Mouse (Mus musculus): ENCODE measurements around the gene Osbpl9.

The Osbpl9 gene

DNA sequence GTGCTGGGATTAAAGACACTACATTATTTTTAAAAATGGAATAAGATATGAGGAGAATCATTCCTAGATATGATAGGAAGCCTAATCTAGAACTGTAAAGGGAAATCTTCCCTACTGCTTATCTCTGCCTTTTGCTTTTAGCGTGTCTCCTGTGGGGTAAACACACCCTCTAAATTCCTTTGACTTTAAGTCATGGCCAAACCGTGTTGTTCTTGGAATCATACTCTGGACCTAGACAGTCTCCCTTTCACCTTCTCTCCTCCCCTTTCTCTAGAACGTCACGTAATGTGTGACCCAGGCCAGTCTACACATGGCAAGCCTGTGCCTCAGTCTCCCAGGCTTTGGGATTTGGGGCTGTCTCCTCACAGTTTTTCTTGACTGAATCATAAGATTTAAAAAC is 153.8 kb downstream of the Osbpl9 start:
- no peak for DNase-seq (ENCODE audit: extremely low read depth, low read depth)

DNA sequence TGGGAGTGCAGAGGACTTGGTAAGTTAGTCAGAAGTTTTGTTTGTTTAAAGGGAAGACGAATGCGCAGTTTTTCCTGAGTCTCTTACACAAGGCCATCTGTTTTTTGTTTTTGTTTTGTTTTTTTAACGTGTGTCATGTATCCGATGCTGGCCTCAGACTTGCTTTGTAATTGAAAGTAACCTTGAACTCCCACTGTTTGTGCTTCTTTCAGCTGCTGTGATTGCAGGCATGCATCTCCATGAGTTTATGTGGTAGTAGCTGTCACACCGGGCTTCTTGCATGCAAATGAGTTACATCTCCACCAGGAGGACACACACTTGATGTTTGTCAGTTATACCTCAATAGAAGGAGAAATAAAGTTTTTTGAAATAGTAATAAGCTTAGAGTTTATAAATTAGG is 158.3 kb downstream of the Osbpl9 start:
- no peak for DNase-seq (ENCODE audit: extremely low read depth, low read depth)

GRCm38 (mm10) chr4:109043294-109043693 is 158.8 kb downstream of the Osbpl9 start:
- no peak for DNase-seq (ENCODE audit: extremely low read depth, low read depth)

DNA sequence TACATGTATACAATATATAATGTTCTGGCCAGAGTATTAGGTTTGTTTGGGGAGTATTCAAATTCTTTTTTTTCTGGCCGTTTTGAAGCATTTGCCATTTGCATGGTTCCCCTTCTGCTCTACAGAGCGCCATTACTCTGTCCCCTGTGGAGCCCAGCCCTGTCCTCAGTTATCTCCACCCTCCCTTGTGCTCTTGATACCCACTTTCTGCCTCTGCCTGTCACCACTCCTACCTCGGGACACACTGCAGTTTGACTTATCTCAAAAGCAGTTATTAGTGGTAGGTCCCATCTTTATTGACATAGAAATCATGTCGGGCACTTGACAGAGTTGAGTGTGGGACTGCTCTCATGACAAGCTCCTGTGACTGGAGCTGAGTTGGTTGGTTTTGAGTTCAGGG is 159.3 kb downstream of the Osbpl9 start:
- no peak for DNase-seq (ENCODE audit: extremely low read depth, low read depth)

DNA sequence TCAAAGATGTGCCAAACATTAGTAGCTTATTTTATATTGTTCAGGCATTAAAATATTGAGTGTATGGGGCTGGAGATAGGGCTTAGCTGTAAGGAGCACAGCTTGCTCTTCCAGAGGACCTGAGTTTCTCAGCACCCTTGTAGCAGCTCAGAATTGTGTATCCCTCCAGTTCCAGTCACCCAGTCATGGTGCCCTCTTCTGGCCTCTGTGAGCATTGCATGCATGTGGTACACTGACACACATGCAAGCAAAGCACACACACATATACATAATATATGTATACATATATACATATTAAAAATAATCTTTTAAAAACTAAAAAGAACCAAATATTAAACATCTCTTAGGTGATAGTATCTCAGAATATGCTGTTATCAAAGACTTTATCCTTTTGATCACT is 165.7 kb downstream of the Osbpl9 start:
- DNase-seq (ENCODE audit: extremely low read depth, low read depth): peak; percentile 46

DNA sequence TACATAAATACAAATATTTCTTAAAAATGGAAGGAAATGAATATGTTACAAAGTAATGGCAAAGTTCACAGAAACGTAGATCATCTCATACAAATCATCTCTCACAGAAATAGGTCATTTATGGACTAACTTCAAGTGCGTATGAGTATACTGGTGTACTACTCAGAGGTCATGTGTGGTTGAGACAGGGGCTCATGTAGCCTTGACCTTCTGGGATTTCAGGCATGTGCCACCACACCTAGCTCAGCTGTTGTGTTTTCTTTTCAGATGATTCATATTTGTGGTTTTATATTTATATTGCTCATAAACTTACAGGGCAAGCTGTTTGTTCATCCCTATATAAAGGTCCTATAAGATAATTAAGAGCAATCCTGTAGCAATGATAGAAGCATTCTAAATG is 171.8 kb downstream of the Osbpl9 start:
- DNase-seq (ENCODE audit: extremely low read depth, low read depth): no peak

GRCm38 (mm10) chr4:109029857-109030256 is 172.2 kb downstream of the Osbpl9 start:
- DNase-seq (ENCODE audit: extremely low read depth, low read depth): no peak

DNA sequence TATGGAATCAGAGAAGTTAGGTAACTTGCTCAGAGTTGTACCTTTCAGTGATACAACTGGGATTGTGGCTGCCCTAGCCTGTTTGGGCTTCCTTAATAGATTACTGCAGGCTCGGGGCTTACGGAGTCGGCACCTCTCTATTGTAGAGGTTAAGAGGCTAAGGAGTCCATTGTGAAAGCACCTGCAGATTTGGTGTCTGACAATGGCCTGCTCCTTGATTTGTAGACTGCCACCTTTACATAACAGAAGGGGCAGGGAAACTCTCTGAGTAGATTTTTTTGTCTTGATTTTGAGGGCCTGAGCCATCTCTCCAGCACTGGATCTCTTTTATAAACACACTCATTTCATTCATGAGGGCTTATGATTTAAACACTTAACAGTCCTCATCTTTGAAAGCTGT is 175.5 kb downstream of the Osbpl9 start:
- DNase-seq (ENCODE audit: extremely low read depth, low read depth): no peak

GRCm38 (mm10) chr4:109025061-109025460 is 177.0 kb downstream of the Osbpl9 start:
- no peak for DNase-seq (ENCODE audit: extremely low read depth, low read depth)

DNA sequence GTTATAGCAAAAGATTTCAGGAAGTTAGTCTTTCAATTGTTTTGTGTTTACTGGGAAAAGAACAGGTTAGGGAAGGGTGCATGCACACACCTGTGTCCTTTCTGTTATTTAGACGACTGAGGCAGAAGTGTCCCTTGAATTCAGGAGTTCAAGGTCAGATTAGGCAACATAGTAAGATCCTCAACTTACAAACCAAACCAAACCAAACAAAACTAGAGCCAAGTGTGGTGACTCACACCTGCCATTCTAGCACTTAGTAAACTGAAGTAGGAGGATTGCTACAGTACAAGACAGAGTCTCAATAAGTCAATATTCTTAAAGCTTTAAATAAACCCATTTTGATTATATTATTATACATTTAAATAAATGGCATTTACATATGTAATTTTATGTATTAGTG is 180.1 kb downstream of the Osbpl9 start:
- no peak for DNase-seq (ENCODE audit: extremely low read depth, low read depth)

GRCm38 (mm10) chr4:109019301-109019700 is 182.8 kb downstream of the Osbpl9 start:
- no peak for DNase-seq (ENCODE audit: extremely low read depth, low read depth)

DNA sequence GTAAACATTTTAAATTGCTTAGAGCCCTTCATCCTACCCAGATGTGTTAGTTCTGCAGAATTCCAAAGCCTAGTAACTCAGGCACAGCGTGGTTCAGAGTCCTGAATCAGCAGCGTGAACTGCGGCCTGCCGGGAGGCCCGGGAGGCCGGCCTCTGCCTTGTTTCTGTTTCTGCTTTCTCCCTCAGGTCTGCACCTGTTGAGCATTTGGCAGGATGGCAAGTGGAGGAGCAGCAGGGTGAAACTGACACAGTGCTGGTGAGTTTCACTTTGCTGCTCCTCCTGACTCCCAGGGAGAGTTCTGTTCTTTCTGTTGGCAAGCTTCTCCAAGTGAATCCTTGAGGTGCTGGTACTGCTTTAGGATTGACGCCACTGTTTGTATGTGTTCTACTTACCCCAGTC is 184.6 kb downstream of the Osbpl9 start:
- no peak for DNase-seq (ENCODE audit: extremely low read depth, low read depth)

DNA sequence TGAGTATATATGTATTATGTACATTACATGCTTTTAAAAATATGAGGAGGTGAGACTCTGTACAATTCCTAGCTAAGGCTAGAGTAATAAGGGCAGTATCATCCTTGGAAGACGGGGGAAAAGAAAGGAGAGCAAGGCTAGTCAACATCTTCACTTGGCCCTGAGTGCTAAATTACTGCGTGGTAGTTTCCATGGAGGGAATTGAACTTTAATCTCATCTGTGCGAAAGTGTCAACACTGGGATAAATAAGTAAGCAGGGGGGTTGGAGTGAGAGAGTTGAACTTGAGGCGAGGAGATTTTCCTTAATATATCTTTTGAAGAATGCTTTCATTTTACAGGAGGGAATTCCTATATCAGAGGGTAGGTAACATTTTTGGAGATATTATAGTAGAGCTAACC is 188.0 kb downstream of the Osbpl9 start:
- DNase-seq (ENCODE audit: extremely low read depth, low read depth): no peak

Data from MEL-GATA-1-ER (cell line).